Mouse (Mus musculus) G1E (cell line): ENCODE data around the gene Hist2h3b.
"Not testable (repeated sequence)": the region's sequence is repeated elsewhere in the genome, so short reads cannot be mapped to it uniquely, and the experiment has no call there.

Experiments
- CTCF ChIP-seq: IDR thresholded peaks from 2 replicates; pipeline ENCODE4 v1.5.1; 2012; ENCODE audit warnings: low read depth, low read length, inconsistent platforms, mixed read lengths
- POLR2AphosphoS5 ChIP-seq: IDR thresholded peaks from 2 replicates; pipeline ENCODE4 v1.6.1; 2012; ENCODE audit warnings: low read depth, low read length, inconsistent platforms; ENCODE audit not compliant: insufficient replicate concordance
- TAL1 ChIP-seq: conservative IDR thresholded peaks from 2 replicates; pipeline ENCODE4 v1.6.1; 2012; ENCODE audit warnings: low read depth, low read length, inconsistent platforms, mixed read lengths

GRCm38 (mm10) chr3:96290727-96291126, 22.3 kb downstream of the Hist2h3b start:
- not testable (repeated sequence) for TF ChIP-seq CTCF, TAL1, POLR2AphosphoS5
